Mouse (Mus musculus): ENCODE data around the gene Wdr31. TPM values are rescaled to one million over a fixed set of nuclear protein-coding genes. Genes with fewer than 3 reads are reported as not detected.
"Not testable (repeated sequence)": the region's sequence is repeated elsewhere in the genome, so short reads cannot be mapped to it uniquely, and the experiment has no call there.

Wdr31 gene
- polyA plus RNA-seq, 1 experiment, result 2.6 TPM

DNA sequence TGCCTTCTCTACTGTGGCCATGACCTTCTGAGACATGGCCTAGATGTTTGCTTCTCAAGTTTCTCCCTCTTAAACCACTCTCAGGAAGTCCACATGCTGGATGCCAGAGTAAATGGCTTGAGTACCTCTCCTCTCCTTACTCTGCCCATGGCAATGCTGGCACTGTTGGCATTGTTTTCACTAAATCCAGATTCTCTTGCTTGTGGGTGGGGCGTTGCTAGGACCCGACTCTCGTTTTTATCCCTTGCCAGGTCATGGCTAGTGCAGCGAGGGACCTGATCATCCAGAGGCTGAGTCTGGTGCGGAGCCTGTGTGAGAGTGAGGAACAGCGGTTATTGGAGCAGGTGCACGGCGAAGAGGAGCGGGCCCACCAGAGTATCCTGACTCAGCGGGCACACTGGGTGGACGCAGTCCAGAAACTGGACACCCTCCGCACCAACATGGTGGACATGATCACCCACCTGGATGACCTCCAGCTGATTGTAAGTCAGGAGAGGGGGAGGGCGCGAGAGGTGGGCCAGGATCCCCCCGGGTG, 15.5 kb upstream of the Wdr31 start:
- Histone ChIP-seq H3K79me3 (ENCODE audit: low read depth) (no peaks in the 10 kb centered on the region), H3K27me3 (ENCODE audit: control insufficient read depth, insufficient read depth, insufficient read length) (no peaks in the 10 kb centered on the region), H3K36me3 (ENCODE audit: control insufficient read depth, insufficient read depth) (no peaks in the 10 kb centered on the region), H3K79me2 (ENCODE audit: control insufficient read depth, insufficient read depth) (no peaks in the 10 kb centered on the region), H3K4me3 (ENCODE audit: insufficient read depth, poor library complexity, severe bottlenecking) (no peak overlapping the region), H3ac (ENCODE audit: control insufficient read depth, insufficient read length, low read depth) (no peak overlapping the region)
- no peak for TF ChIP-seq CEBPB (IDR thresholded peaks at IDR 0.05; ENCODE audit: low read depth)
- no peak for TF ChIP-seq MAX (IDR thresholded peaks at IDR 0.05)
- no peak for TF ChIP-seq USF1 (IDR thresholded peaks at IDR 0.05; ENCODE audit: low read depth)
- TF ChIP-seq FOSL1 (IDR thresholded peaks at IDR 0.05; ENCODE audit: insufficient read depth, low read length, poor library complexity, severe bottlenecking), result no peak
- TF ChIP-seq CTCF (IDR thresholded peaks at IDR 0.05; ENCODE audit: control insufficient read depth, insufficient read depth, insufficient read length), result no peak
- no peak for TF ChIP-seq MYOG (IDR thresholded peaks at IDR 0.05; ENCODE audit: control insufficient read depth, extremely low read depth, insufficient read length)
- TF ChIP-seq MYOD1 (IDR thresholded peaks at IDR 0.05; ENCODE audit: control insufficient read depth, insufficient read length, low read depth), result no peak

DNA sequence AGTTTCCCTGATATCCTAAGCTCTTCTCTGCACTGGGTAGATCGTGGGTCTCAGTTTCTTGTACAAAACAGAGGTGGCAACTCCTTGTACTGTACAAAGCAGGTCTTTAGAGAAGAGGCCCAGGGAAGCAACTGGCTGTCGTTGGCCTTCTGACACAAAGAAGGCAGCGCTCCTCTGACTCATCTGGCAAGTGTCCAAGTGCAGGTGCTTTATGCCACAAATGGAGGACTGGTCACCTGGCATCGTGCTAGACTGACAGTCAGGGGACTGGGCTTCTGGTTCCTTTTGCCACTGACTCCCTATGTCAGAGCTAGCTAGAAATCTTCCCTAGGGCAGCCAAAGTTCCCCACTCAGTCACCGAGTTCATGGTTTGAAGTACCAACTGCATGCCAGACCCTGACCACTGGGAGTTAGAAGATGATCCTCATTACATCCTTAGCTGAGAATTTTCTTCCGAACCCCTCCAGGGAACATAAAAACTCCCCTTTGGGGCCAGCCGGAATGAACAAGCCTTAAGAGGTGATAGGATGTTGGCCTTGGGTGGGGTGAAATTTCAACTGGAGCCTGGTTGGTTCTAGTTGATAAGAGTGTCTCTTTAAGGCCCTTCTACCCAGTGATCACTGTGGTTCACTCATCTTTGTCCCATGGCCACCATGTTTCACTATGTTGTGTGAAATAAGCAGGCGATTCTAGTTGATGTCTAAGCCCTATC, 14.9 kb upstream of the Wdr31 start:
- H3K4me3 ChIP-seq (ENCODE audit: insufficient read depth, poor library complexity, severe bottlenecking), result no peak overlapping the region
- H3K79me2 ChIP-seq (ENCODE audit: control insufficient read depth, insufficient read depth), result no peaks in the 10 kb centered on the region
- no peaks in the 10 kb centered on the region for H3K27me3 ChIP-seq (ENCODE audit: control insufficient read depth, insufficient read depth, insufficient read length)
- TF ChIP-seq MYOG (IDR thresholded peaks at IDR 0.05; ENCODE audit: control insufficient read depth, extremely low read depth, insufficient read length) (no peak), CTCF (IDR thresholded peaks at IDR 0.05; ENCODE audit: control insufficient read depth, insufficient read depth, insufficient read length) (no peak), MAX (IDR thresholded peaks at IDR 0.05) (no peak), USF1 (IDR thresholded peaks at IDR 0.05; ENCODE audit: low read depth) (no peak), FOSL1 (IDR thresholded peaks at IDR 0.05; ENCODE audit: insufficient read depth, low read length, poor library complexity, severe bottlenecking) (no peak), MYOD1 (IDR thresholded peaks at IDR 0.05; ENCODE audit: control insufficient read depth, insufficient read length, low read depth) (no peak), CEBPB (IDR thresholded peaks at IDR 0.05; ENCODE audit: low read depth) (no peak)
- no peak overlapping the region for H3ac ChIP-seq (ENCODE audit: control insufficient read depth, insufficient read length, low read depth)
- no peaks in the 10 kb centered on the region for H3K79me3 ChIP-seq (ENCODE audit: low read depth)
- H3K36me3 ChIP-seq (ENCODE audit: control insufficient read depth, insufficient read depth), result no peaks in the 10 kb centered on the region

DNA sequence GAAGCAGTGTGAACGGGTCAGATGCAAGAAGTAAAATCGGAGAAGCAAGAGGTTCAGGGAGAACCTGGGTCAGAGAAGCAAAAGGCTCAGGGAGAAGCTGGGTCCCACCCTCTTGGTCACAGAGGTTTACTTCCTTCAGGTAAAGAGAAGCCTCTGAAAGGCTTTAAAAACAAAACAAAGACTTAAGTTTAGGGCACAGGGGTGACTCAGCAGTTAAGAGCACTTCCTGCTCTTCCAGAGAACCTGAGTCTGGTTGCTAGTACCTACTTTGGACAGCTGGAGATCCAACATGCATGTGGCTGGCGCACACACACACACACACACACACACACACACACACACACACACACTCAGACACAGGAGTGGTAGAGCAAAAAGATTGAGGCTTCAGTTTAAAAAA, 14.2 kb upstream of the Wdr31 start:
- H3K79me3 ChIP-seq (ENCODE audit: low read depth), result no peaks in the 10 kb centered on the region
- H3K27me3 ChIP-seq (ENCODE audit: control insufficient read depth, insufficient read depth, insufficient read length), result no peaks in the 10 kb centered on the region
- H3ac ChIP-seq (ENCODE audit: control insufficient read depth, insufficient read length, low read depth), result no peak overlapping the region
- no peaks in the 10 kb centered on the region for H3K36me3 ChIP-seq (ENCODE audit: control insufficient read depth, insufficient read depth)
- TF ChIP-seq USF1 (IDR thresholded peaks at IDR 0.05; ENCODE audit: low read depth), result no peak
- TF ChIP-seq FOSL1 (IDR thresholded peaks at IDR 0.05; ENCODE audit: insufficient read depth, low read length, poor library complexity, severe bottlenecking), result no peak
- TF ChIP-seq CTCF (IDR thresholded peaks at IDR 0.05; ENCODE audit: control insufficient read depth, insufficient read depth, insufficient read length), result no peak
- no peak for TF ChIP-seq MYOD1 (IDR thresholded peaks at IDR 0.05; ENCODE audit: control insufficient read depth, insufficient read length, low read depth)
- no peak for TF ChIP-seq CEBPB (IDR thresholded peaks at IDR 0.05; ENCODE audit: low read depth)
- no peak for TF ChIP-seq MYOG (IDR thresholded peaks at IDR 0.05; ENCODE audit: control insufficient read depth, extremely low read depth, insufficient read length)
- TF ChIP-seq MAX (IDR thresholded peaks at IDR 0.05), result no peak
- H3K79me2 ChIP-seq (ENCODE audit: control insufficient read depth, insufficient read depth), result no peaks in the 10 kb centered on the region
- no peak overlapping the region for H3K4me3 ChIP-seq (ENCODE audit: insufficient read depth, poor library complexity, severe bottlenecking)

DNA sequence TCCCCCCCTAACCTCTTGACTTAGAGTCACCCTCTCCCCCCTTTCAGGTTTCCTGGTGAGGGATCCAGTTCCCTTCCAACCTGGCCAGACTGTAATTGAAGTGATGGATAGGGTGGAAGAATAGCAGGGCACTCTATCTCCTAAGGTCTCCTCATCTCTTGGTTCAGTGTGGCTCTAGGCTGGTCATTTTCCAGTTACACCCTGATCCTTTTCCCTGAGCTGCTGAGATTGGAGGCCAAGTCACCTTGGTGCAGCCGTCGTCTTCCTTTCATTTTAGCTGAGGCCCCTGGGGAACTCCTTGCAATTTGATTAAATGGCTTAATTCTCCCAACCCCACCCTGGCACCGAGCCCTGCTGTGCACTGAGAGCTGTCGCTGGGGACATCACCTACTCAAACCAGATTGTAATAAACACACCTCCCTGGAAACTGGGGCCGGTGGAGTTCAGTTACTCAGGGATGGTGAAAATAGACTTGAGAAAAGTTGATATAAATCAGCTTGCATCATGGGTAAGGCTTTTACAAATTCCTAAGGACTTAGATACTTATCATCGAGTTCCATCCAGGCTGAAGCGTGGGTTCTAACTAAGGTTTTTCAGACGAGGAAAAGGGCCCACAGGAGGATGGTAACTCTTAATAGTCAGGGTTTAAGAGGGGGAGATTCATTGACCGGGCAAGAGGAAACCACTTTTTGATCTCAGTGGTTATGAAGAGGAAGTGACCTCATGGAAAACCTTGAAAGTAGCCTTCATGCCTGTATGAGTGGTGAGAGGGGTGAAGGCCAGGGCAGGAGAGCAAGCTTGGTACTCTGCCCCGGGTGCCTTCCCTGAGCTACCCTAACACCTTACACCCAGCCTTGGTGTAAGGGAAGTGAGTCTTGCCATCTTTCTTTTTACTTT, 10.3 kb upstream of the Wdr31 start:
- H3K4me3 ChIP-seq (ENCODE audit: insufficient read depth, poor library complexity, severe bottlenecking), result no peak overlapping the region
- no peaks in the 10 kb centered on the region for H3K27me3 ChIP-seq (ENCODE audit: control insufficient read depth, insufficient read depth, insufficient read length)
- TF ChIP-seq FOSL1 (IDR thresholded peaks at IDR 0.05; ENCODE audit: insufficient read depth, low read length, poor library complexity, severe bottlenecking), result no peak
- no peak for TF ChIP-seq USF1 (IDR thresholded peaks at IDR 0.05; ENCODE audit: low read depth)
- TF ChIP-seq MAX (IDR thresholded peaks at IDR 0.05), result no peak
- TF ChIP-seq MYOG (IDR thresholded peaks at IDR 0.05; ENCODE audit: control insufficient read depth, extremely low read depth, insufficient read length), result no peak
- TF ChIP-seq CTCF (IDR thresholded peaks at IDR 0.05; ENCODE audit: control insufficient read depth, insufficient read depth, insufficient read length), result no peak
- TF ChIP-seq MYOD1 (IDR thresholded peaks at IDR 0.05; ENCODE audit: control insufficient read depth, insufficient read length, low read depth), result no peak
- no peak for TF ChIP-seq CEBPB (IDR thresholded peaks at IDR 0.05; ENCODE audit: low read depth)

DNA sequence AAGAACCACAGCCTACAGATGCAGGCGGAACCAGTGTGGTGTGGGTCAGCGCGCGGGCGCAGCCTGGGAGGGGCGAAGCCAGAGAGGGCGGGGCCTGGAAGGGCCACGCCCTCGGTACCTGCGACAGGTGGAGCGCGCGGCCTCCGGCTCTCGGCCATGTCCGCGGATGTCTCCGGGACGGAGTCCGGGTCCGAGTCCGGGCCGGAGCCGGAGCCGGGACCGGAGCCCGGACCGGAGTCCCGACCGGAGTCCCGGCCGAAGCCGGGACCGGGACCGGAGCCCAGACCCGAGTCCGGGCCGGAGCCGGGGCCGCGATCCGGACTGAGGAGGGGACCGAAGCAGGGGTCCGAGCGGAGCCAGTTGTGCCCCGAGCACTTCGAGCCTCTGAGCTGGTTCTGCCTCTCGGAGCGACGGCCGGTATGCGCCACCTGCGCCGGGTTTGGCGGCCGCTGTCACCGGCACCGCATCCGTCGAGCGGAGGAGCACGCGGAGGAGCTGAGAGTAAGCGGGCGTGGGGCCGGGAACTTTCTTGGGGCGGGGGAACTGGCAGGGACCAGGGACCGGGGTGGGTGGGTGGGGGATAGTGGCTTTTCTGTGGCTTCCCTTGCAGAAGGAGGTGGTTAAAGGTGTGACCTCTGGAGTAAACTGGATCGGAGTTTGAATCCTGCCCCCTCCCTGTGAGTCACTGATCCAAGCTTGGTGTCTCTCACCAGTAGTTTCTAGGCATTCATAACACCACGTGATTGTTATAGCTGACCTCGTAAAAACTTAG, 9.4 kb upstream of the Wdr31 start, which contains the start of gene Bspry:
Gene Bspry, plus strand, starts transcription at position 117 of the 772 bp plus-strand sequence.
- Histone ChIP-seq H3K4me3 (ENCODE audit: insufficient read depth, poor library complexity, severe bottlenecking) (no peak within 1 kb of the TSS), H3K27me3 (ENCODE audit: control insufficient read depth, insufficient read depth, insufficient read length) (no peaks in the 10 kb centered on the region)
- no peak for TF ChIP-seq CTCF (IDR thresholded peaks at IDR 0.05; ENCODE audit: control insufficient read depth, insufficient read depth, insufficient read length)

More for the DNA sequence above, 10.3 kb upstream of the Wdr31 start:
- Histone ChIP-seq H3ac (ENCODE audit: control insufficient read depth, insufficient read length, low read depth) (no peak overlapping the region), H3K36me3 (ENCODE audit: control insufficient read depth, insufficient read depth) (no peaks in the 10 kb centered on the region), H3K79me2 (ENCODE audit: control insufficient read depth, insufficient read depth) (no peaks in the 10 kb centered on the region), H3K79me3 (ENCODE audit: low read depth) (no peaks in the 10 kb centered on the region)

DNA sequence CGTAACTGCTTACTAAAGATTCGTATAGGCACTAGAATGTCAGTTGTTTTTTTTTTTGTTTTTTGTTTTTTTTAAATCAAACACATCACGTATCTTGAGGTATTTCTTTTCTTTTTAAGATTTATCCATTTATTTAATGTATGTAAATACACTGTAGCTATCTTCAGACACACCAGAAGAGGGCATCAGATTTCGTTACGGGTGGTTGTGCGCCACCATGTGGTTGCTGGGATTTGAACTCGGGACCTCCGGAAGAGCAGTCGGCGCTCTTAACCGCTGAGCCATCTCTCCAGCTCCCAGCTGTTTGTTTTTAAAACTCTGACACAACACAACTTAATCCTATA, 8.9 kb upstream of the Wdr31 start:
- not testable (repeated sequence) for H3K79me2 ChIP-seq (ENCODE audit: control insufficient read depth, insufficient read depth); H3ac ChIP-seq (ENCODE audit: control insufficient read depth, insufficient read length, low read depth); H3K4me3 ChIP-seq (ENCODE audit: insufficient read depth, poor library complexity, severe bottlenecking); H3K36me3 ChIP-seq (ENCODE audit: control insufficient read depth, insufficient read depth); H3K27me3 ChIP-seq (ENCODE audit: control insufficient read depth, insufficient read depth, insufficient read length); H3K79me3 ChIP-seq (ENCODE audit: low read depth)

More for the DNA sequence above, 9.4 kb upstream of the Wdr31 start, which contains the start of gene Bspry:
- Histone ChIP-seq H3ac (ENCODE audit: control insufficient read depth, insufficient read length, low read depth) (no peak within 1 kb of the TSS), H3K36me3 (ENCODE audit: control insufficient read depth, insufficient read depth) (no peaks in the 10 kb centered on the region), H3K79me3 (ENCODE audit: low read depth) (no peaks in the 10 kb centered on the region), H3K79me2 (ENCODE audit: control insufficient read depth, insufficient read depth) (no peaks in the 10 kb centered on the region)
